Mouse (Mus musculus) erythroblast, embryonic 14.5 days (primary cell): ENCODE data around the gene Ninj1. TPM values are rescaled to one million over a fixed set of nuclear protein-coding genes. Genes with fewer than 3 reads are reported as not detected.
A peak's percentile ranks its signal among the peaks of the same experiment; 100 is the strongest.

ENCODE experiments used
- H3K27me3 ChIP-seq: 2 replicates; pipeline ENCODE4 v1.6.1; 2012; ENCODE audit warnings: inconsistent platforms; ENCODE audit not compliant: control insufficient read depth
- H3K36me3 ChIP-seq: 2 replicates; pipeline ENCODE4 v1.6.1; 2012; ENCODE audit warnings: mild to moderate bottlenecking, inconsistent platforms; ENCODE audit not compliant: control insufficient read depth
- H3K4me1 ChIP-seq: 2 replicates; pipeline ENCODE4 v1.6.1; 2012; ENCODE audit warnings: inconsistent platforms; ENCODE audit not compliant: control insufficient read depth
- H3K4me3 ChIP-seq: replicated peaks from 2 replicates; pipeline ENCODE3; 2012; ENCODE audit warnings: moderate library complexity, mild to moderate bottlenecking, inconsistent platforms
- H3K9me3 ChIP-seq: 2 replicates; pipeline ENCODE4 v1.6.1; 2012; ENCODE audit warnings: low read length, inconsistent platforms, mixed read lengths; ENCODE audit not compliant: control insufficient read depth
- GATA1 ChIP-seq: IDR thresholded peaks from 2 replicates; pipeline ENCODE4 v1.6.1; 2012; ENCODE audit warnings: low read length, inconsistent platforms, mixed read lengths
- TAL1 ChIP-seq: IDR thresholded peaks from 3 replicates; pipeline ENCODE4 v1.6.1; 2012; ENCODE audit warnings: low read length, inconsistent platforms, mixed read lengths
- polyA plus RNA-seq: library from polyadenylated mRNA; stranded (reverse); fragments of >175 nt; gene quantifications from 2 replicates; pipeline ENCODE4 v1.2.3, GENCODE M21; 2012

Gene Ninj1
- polyA plus RNA-seq = 1.8 and 1.9 TPM in 2 replicates

- Histone ChIP-seq H3K4me1 (peaks cover 40% of the 10 kb centered on the region), H3K4me3 (peak within 1 kb of the TSS; percentile 71), H3K27me3 (no peaks in the 10 kb centered on the region)
These were observed at the start of gene Ninj1 for GRCm38 (mm10) chr13:49187288-49188218. Gene Ninj1, plus strand, starts transcription at chr13:49187485.

GRCm38 (mm10) chr13:49140567-49140966 is 46.7 kb upstream of the Ninj1 start:
- Histone ChIP-seq H3K36me3 (no peaks in the 10 kb centered on the region), H3K9me3 (no peaks in the 10 kb centered on the region), H3K4me3 (no peak overlapping the region), H3K4me1 (no peaks in the 10 kb centered on the region), H3K27me3 (peaks cover 13% of the 10 kb centered on the region)
- no peak for TF ChIP-seq GATA1
- TF ChIP-seq TAL1 = no peak

More at GRCm38 (mm10) chr13:49187288-49188218, at the start of gene Ninj1:
- H3K9me3 ChIP-seq = no peaks in the 10 kb centered on the region
- no peaks in the 10 kb centered on the region for H3K36me3 ChIP-seq
- no peak for TF ChIP-seq TAL1
- TF ChIP-seq GATA1 = peak; percentile 43; the same call in 1 of the 2 replicates

GRCm38 (mm10) chr13:49142396-49142795 is 44.9 kb upstream of the Ninj1 start:
- Histone ChIP-seq H3K27me3 (peaks cover 32% of the 10 kb centered on the region), H3K4me3 (no peak overlapping the region), H3K36me3 (no peaks in the 10 kb centered on the region), H3K9me3 (peaks cover 2% of the 10 kb centered on the region; the same call in 1 of the 2 replicates), H3K4me1 (peaks cover 1% of the 10 kb centered on the region; the same call in 1 of the 2 replicates)
- TF ChIP-seq TAL1 = no peak
- no peak for TF ChIP-seq GATA1

GRCm38 (mm10) chr13:49143323-49143722 is 44.0 kb upstream of the Ninj1 start:
- peaks cover 2% of the 10 kb centered on the region; the same call in 1 of the 2 replicates for H3K9me3 ChIP-seq
- peaks cover 41% of the 10 kb centered on the region for H3K27me3 ChIP-seq
- TF ChIP-seq TAL1 (no peak), GATA1 (no peak)
- H3K4me3 ChIP-seq = no peak overlapping the region
- H3K36me3 ChIP-seq = no peaks in the 10 kb centered on the region
- peaks cover 7% of the 10 kb centered on the region for H3K4me1 ChIP-seq

- Histone ChIP-seq H3K27me3 (peaks cover 52% of the 10 kb centered on the region), H3K9me3 (peaks cover 2% of the 10 kb centered on the region; the same call in 1 of the 2 replicates)
These were observed 42.8 kb upstream of the Ninj1 start for GRCm38 (mm10) chr13:49144451-49144850.

GRCm38 (mm10) chr13:49145396-49145795 is 41.9 kb upstream of the Ninj1 start:
- Histone ChIP-seq H3K4me3 (no peak overlapping the region), H3K27me3 (peaks cover 57% of the 10 kb centered on the region), H3K9me3 (peaks cover 2% of the 10 kb centered on the region; the same call in 1 of the 2 replicates), H3K4me1 (peaks cover 7% of the 10 kb centered on the region), H3K36me3 (no peaks in the 10 kb centered on the region)
- TF ChIP-seq GATA1 = no peak
- TF ChIP-seq TAL1 = no peak

More at GRCm38 (mm10) chr13:49144451-49144850, 42.8 kb upstream of the Ninj1 start:
- no peak for TF ChIP-seq TAL1
- TF ChIP-seq GATA1 = no peak
- Histone ChIP-seq H3K4me3 (no peak overlapping the region), H3K4me1 (peaks cover 7% of the 10 kb centered on the region), H3K36me3 (no peaks in the 10 kb centered on the region)

GRCm38 (mm10) chr13:49146040-49146697 is 41.1 kb upstream of the Ninj1 start:
- H3K4me3 ChIP-seq = no peak overlapping the region
- H3K27me3 ChIP-seq = peaks cover 57% of the 10 kb centered on the region
- TF ChIP-seq GATA1 = no peak
- TF ChIP-seq TAL1 = no peak
- H3K9me3 ChIP-seq = peaks cover 2% of the 10 kb centered on the region; the same call in 1 of the 2 replicates
- H3K4me1 ChIP-seq = peaks cover 7% of the 10 kb centered on the region
- H3K36me3 ChIP-seq = no peaks in the 10 kb centered on the region

- TF ChIP-seq GATA1 (no peak), TAL1 (no peak)
- no peaks in the 10 kb centered on the region for H3K36me3 ChIP-seq
- H3K4me3 ChIP-seq = no peak overlapping the region
- H3K9me3 ChIP-seq = peaks cover 2% of the 10 kb centered on the region; the same call in 1 of the 2 replicates
- H3K27me3 ChIP-seq = peaks cover 57% of the 10 kb centered on the region
- peaks cover 7% of the 10 kb centered on the region for H3K4me1 ChIP-seq
These were observed 40.6 kb upstream of the Ninj1 start for GRCm38 (mm10) chr13:49146698-49147006.
